Mouse (Mus musculus) cerebellum, postnatal 36 days (tissue): ENCODE results near the gene Zfp777.

Source experiments
- DNase-seq, 2 experiments: peaks; one replicate each; pipeline ENCODE4 v3.0.0; 2021 to 2022; ENCODE audit warnings: mixed read lengths in 2 of 2

The Zfp777 gene

DNA sequence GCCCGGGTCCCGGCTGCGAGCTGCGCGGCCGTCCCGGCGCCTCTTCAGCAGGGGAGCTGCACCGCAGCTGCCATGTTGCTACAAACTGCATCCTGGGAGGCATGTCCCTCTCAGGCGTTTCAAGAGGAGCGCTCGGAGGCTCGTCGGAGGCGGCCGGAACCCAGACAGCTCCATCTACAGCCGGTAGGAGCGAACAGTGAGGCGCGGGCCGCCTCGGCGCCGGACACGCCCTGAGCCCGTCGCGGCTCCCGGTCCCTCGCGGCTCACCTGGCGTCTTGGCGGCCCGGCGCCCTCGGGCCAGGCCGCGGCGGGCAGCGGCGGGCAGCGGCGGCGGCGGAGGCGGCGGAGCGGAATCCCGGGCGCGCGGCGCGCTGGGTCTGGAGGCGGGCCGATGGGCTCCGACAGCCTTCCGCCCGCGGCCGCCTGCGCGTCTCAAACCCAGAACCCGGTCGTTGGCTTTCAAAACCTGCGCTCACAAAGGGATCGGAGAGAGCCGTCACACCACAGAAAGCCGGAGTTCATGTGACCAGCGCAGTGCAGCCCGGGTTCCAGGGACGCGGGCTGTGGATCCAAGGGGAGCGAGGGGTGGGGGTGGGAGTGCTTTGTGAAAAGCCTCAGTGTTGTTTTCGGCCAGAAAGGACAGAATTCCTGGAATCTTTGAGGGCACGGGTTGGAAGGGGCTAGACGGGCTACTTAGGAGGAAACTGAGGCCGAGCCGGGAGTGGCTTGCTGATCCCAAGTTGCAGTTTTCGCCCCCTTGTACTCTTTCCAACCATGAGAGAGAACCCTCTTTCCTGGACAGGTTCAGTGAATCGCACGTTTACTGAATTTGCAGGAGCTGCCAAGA is at the start of gene Zfp777:
Zfp777 (minus strand) TSS at position 486 of the 847 bp plus-strand sequence.
- DNase-seq, result peak; percentile 78 to 84

DNA sequence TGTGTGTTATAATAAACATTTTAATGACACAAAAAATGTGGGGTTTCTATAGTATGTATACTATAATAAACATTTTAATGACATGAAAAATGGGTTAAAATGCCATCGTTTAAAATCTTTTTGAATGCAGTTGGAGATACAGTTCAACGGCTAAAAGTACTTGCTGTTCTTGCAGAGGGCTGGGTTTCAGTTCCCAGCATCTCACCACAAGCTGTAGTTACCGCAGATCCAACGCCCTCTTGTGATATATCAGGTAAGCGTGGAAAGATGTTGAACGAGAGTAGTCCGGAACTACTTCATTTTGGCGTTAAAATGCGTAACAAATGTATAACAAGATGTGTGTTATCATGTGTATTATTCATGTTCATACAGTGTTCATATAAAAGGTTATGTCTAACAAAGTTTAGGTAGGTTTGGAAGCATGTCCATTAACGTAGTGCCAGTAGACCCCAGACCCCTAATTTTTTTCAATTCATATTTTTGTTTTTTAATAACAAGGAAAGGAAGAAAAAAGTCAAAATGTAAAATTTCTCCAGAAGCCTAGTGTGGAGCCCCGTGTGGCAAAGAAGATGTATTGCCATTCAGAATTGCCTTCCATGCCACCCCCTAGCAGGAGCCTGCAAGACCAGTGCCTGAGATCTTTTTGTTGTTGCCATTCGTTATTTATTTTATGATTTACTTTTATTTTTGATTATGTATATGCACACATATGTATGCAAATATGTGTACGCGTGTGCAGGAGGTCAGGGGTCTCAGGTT is 38.4 kb upstream of the Zfp777 start:
- no peak for DNase-seq

DNA sequence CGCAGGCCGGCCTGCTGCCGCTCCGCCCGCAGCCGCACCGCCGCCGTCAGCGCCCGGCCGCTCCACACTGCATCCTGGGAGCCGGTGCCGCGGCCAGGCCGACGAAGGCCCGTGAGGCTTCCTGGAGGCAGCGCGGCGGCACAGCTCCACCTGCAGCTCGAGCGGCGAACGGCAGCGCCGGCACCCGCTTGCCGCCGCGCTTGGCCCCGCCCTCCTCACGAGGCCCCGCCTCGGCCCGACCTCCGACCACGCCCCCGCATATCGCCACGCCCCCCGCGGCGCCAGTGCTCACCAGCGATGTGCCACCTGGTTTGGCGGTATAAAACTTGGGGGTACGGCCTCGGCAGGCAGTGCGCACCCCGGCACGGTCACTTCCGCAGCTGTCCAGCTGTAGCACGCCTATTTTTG is 37.8 kb upstream of the Zfp777 start, which contains the start of gene Zfp746:
Zfp746 (minus strand) TSS at position 123 of the 408 bp plus-strand sequence.
- DNase-seq, result peak; percentile 94 to 97

DNA sequence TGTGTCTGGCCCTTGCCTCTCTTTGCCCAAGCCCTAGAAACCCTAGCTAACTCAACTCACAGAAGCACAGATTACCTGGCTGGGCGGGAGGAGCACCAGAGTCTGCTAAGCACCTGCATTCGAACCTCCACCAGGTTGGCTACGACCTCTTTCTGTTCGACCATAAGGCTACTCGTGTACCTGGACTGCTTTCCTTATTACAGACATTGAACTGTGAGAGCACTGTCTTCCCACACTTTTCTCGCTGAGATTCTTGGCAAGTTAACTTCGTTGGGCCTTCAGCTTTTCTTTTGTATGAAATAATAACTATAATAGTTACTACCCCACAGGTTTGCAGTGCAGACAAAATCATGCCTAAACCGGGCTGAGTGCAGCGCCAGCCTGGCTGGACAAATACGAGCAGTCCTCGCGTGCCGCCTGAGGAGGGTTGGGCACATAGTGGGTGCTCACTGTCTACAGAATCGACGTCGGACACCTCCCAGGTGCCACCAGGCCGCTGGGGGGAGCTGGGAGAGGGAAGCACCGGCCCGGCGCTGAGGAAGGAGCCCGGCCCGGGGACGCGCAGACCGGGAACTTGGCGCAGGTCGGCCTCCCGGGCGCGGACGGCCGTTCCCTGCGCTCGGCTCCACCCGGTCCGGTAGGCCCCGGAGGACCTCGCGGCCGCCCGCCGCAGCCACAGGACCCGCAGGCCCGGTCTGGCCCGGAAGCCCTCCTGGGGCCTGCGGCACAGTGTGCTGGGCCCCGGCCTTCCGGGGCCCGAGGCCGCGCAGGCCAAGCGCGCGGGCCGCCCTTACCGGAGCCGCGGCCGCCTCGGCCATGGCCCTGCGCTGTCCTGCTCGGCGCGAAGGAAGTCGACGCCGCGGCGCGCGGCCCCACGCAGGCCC is 37.1 kb upstream of the Zfp777 start:
- DNase-seq, result peak; percentile 71 to 74

DNA sequence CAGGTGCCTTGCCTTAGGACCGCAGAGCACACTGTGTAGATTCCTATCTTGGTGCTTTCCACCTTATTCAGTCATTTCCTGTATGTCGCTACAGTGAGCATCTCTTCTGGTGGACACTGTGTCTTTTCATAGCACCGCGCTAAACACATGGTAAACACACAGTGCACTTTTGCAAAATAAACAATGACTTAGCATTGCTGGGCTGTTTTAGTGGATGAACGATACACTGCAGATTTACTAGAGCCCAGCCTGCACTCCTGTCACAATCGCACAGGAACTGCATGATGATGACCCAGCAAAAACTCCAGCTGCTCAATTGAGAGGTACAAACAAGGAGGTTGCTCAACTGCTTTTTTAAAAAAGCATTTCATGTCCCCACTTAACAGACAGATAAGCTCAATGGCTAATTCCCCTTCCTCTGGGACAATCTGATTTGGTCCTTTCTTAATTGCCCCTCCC is 35.1 kb upstream of the Zfp777 start:
- no peak for DNase-seq

DNA sequence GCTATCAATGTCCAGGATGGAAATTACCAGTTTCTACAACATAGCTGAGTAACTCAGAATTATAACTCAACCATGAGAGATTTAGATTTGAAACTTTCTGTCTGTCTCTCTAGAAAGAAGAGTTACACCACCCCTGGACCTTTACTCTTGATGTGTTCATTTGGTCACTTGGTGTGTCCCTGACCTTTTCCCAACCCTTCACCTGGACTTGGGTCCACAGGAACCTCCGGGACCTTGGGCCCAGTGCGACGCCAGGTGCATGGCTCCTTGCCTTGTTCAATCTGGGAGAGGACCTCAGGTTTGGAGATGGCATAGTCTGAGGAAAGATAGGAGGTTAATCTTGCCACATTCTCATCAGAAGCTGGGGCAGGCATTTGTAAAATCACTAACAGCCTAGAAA is 33.2 kb upstream of the Zfp777 start:
- DNase-seq, result no peak

DNA sequence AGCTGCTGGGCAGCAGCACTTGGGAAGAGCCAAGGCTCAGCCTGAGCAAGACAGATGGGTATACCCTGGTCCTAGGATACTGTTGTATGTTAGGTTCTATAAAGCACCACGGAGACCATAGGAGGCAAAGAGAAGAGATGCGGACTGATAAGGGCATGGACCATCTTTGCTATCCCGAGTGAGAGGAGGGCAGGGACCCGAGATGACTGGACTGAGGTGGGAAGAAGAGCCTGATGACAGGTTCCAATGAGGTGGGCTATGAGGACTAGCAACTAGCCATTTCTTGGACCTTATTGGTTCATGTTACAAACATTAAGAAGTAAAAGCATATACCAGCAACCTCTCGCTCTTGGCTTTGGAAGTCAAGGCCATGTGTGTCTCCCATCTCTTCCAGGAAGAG is 32.3 kb upstream of the Zfp777 start:
- DNase-seq, result no peak

DNA sequence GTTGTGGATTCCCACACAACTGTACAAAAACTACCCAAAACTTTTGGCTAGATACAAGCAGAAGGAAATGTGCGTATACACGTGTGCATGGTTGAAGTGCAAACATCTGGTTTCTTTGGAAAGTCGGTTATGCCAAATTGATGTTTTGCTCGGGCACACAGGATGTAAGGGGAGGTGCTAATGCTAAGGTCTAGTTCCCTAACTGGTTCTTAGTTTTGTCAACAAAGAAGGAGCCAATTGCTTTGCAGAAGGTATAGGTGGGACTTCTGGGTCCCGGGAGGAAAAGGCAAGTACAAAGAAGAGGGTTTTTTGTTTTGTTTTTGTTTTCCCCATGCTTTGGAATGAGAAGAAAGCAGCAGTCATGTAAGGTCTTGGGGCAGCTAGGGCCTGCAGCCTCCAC is 24.6 kb upstream of the Zfp777 start:
- DNase-seq, result no peak

DNA sequence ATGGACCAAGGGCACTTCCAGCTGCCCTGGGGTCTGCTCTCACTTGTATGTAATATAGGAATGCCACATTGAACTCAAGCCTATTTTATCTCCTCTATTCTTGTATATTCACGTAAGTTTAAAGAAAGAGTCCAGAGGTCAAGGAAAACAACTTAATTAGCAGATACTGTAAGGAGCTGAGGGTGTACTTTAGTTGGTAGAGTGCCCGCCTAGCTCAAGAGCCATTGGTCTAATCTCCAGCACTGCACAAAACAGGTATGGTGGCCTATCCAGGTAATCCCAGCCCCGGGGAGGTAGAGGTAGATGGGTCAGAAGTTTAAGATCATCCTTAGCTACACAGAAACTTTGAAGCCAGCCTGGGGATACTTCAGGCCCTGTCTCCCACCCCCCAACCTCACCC is 18.8 kb upstream of the Zfp777 start:
- DNase-seq, result no peak

DNA sequence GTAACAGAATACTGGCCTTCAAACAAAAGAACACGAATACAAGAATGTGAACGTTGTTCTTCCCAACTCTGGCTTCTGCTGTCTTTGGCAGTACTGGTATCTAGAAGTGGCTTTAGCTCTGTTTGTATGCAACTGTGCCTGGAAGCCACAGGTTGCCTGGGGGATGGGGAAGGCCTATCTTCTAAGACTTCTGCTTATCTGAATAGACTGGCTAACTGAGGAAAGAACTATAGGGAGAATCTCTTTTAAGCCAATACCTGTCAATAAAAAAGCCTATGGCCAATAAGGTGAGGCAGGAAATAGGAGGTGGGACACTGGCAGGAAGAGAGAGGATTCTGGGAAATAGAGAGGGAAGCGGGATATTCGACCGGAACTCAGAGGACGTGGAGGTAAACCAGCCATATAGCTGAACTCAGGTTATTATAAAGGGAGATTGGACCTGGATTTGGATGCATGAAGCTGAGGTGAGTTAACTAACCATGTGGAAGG is 16.9 kb upstream of the Zfp777 start:
- no peak for DNase-seq

DNA sequence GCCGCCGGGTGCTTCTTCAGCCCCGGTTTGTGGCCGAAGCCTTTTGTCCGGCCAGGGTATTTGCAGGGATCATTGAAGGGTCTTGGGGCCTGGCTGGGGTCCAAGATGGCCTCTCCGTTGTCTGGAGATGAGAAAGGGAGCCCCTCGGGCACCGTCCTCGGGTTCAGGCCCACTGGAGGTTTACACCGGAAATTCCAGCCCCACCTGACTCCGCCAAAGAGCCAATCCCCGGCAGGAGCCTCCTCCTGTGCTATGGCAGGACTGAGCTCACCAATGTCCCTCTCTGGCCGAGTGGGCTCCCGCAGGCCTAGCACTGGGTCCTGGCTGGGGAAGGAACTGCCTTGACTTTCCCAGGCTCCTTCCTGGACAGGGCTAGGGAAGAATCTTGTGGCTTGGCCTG is 15.7 kb upstream of the Zfp777 start:
- peak in 1 of 2 experiments; percentile 29 for DNase-seq

DNA sequence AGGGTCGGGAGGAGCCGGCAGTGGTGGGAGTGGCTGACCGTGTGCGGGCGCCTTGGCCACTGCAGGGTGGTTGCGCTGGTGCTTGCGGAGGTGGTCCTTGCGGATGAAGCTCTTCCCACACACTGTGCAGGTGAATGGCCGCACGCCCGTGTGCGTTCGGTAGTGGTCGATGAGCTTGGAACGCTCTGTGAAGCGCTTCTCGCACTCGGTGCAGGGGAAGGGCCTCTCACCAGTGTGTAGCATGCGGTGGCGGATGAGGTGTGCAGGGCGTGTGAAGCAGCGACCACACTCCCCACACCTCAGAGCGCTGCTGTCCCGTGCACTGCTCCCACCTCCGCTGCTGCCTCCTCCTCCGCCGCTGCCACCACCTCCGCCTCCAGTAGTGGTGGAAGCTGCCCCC is 15.2 kb upstream of the Zfp777 start:
- no peak for DNase-seq

DNA sequence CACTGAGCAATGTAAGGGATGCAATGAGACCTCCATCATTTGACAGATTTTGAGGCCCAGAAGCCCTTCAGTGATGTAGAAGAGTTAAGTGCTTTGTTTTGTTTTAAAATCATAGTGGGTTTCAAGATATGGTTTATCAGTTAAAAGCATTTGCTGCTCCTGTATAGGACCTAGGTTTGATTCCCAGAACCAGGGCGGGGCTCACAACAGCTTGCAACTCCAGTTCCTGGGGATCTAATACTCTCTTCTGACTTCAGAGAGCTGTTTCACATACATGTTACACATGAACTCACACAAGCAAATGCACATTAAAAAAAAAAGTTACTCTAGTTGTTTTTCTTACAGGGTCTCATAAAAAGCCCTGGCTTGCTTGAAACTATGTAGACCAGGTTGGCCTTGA is 12.2 kb upstream of the Zfp777 start:
- DNase-seq, result no peak

DNA sequence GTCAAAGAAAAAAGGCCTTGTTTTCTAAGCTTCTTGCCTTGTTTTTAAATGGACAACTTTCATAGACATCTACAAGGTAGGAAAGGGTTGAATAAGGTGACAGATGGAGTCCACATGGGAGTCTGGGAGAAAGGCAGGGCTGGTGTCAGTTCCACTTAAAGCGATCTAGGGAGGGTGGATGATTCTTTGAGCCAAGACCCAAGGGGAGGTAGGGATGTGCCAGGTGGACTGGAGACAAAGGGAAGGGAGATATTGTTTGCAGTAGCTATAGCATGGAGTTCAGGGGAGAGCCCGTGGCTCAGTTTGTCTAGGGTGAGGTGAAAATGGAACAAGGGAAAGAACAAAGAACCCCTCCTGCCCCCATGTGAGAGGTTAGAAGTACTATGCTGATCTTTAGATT is 11.7 kb upstream of the Zfp777 start:
- DNase-seq, result peak; percentile 74 to 78

DNA sequence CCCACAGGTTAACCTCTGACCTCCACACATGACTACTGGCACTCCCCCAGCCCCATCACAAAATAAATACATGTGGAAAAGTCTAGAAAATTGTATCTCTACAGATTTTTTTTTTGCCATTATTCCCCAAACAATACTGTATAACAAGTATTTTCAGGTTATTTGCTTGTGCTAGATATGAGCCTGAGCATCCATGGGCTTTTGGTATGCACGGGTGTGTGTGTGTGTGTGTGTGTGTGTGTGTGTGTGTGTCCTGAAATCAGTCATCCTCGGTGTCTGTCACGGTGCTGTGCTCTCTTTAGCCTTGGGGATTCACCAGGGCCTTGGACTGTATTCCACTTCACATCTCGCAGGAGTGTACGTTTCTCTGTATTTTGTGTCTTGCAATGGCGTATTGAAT is 3.4 kb upstream of the Zfp777 start:
- DNase-seq, result no peak

DNA sequence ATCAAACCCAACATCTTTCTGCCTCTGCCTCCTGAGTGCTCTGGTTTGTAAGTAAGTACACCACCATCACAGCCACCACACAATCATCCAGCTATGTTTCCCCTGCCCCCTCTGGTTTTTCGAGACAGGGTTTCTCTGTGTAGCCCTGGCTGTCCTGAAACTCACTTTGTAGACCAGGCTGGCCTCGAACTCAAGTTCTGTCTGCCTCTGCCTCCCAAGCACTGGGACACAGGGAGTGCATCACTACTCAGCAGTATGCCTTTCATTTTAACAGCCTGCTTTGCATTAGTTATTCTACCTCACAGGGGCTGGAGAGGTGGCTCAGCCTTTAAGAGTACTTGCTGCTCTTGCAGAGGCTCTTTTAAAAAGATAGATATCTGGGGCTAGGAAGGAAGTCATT is 3.0 kb upstream of the Zfp777 start:
- DNase-seq, result no peak

DNA sequence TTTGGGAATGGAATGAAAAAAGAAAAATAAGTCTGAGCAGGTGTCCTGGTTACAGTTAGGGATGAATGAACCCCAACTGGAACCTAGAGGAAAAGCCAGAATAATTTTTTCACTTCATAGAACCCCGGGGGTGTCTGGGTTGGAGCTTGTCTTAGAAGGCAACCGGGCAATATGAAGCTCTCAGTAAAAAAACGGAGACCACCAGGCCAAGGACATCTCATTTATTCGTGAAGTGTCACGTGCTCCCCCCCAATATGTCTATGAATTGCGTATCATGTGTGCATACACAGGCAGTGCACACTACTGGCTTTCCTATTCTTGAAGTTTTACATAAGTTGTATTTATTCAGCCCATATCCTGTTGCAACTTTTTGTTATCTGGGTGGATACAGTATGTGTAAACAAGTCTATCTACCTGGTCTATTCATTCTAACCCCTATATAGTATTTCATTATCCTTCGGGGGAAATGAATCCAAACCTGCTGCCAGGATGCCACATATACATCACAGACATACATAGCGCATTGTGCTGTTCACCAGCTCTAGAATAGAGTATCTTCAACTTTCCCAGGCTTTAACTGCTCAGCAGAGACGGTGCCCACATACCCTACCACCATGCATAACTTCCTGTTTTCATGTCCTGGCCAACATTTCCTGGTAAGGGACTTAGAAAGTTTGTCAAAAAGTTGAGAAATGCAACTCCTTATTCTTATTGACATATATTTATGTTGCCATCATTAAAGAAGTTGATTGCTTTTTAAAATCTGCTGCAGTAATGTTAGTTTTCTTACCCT is 758 bp upstream of the Zfp777 start:
- DNase-seq, result no peak

DNA sequence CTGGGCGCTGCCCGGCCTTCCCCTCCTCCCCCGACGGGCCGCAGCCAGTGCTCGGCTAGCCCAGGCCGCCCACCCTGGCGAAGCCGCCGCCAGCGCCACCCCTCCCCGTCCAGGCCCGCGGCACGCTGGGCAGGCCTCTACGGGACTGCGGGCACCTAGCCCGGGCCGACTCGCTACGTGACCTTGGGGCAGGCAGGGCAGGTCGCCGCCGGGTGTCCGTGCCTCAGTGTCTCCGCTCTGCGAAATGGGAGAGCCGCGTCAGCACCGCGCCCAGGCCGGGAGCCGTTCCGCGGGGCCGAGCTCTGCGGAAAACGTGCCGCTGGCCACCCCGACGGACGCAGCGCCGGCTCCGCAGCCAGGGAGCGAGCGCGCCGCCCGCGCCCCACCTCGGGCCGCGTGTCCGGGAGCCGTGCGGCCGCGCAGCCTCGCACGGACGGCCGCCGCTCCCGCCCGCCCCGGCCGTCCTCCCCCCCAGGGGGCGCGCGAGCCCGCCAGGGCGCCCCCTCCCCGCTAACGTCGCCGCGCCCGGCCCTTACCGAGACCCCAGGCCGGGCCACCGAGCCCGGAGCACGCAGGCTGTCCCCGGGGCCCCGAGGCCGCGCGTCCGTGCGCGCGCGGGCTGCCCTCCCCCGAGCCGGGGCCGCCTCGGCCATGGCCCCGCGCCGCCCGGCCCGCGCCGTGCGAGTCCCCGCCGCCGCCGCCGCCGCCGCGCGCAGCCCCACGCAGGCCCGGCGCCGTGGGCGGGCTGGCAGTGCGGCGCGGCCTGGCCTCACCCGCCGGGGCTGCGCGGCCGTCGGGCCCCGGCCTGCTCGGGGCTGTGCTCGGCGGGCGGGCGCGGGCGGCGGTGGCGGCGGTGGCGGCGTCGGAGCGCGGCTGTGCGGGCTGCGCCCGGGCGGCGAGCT is 1.0 kb downstream of the Zfp777 start:
- DNase-seq, result peak; percentile 51 to 53

DNA sequence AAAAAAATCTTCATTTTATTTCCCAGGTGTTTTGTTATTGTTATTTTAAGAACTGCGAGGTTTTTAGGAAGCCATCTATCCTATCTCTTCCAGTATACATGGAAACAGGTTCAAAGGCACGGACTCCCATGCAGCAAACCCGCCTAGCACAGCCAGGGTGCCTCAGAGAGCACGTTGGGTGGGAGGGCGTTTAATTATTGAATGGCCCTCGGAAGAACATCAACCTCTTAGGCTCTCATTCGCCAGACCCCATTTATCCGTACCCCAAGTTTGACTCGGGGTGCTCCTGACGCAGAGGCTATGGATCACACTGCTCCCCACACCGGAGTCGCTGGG is 1.6 kb downstream of the Zfp777 start:
- DNase-seq, result peak in 1 of 2 experiments; percentile 25

DNA sequence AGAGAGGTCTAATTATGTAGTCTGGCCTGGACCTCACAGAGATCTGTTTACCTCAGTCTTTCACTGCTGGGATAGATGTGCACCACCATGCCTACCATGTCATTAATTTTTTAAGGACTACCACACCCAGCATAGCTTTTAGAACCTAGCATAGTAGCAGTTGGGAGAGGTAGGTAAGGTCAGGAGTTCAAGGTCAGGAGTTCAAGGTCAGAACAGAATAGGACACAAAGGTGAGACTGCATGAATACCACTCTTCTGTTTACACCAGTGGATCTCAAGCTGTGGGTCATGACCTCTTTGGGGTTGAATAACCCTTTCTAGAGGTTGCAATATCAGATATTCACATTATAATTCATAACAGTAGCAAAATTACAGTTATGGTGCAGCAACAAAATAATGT is 16.1 kb downstream of the Zfp777 start:
- no peak for DNase-seq
